Mouse (Mus musculus) left cerebral cortex, adult 9 months (tissue): Measurements from ENCODE around the gene H2-Q2.
"Not testable (repeated sequence)": the region's sequence is repeated elsewhere in the genome, so short reads cannot be mapped to it uniquely, and the experiment has no call there.

Source experiments
- DNase-seq, 2 experiments: peaks; one replicate each; pipeline ENCODE4 v3.0.0; 2022; ENCODE audit warnings: low spot score in 2 of 2

H2-Q2 gene

DNA sequence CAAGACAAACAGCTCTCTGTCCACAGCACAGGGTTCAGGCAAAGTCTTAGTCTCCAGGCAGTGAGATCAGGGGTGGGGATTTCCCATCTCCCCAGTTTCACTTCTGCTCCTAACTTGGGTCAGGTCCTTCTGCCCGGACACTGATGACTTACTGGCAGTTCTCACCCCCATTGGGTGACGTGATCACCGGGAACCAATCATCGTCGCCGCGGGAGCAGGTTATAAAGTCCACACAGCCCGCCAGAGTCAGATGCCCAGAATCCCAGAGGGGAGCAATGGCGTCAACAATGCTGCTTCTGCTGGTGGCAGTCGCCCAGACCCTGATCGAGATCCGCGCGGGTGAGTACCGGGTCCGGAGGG, 37.3 kb downstream of the H2-Q2 start, which contains the start of gene H2-Q4:
Gene H2-Q4 (plus strand): TSS at position 249 of the 360 bp plus-strand sequence.
- peak; percentile 28 to 87 for DNase-seq

DNA sequence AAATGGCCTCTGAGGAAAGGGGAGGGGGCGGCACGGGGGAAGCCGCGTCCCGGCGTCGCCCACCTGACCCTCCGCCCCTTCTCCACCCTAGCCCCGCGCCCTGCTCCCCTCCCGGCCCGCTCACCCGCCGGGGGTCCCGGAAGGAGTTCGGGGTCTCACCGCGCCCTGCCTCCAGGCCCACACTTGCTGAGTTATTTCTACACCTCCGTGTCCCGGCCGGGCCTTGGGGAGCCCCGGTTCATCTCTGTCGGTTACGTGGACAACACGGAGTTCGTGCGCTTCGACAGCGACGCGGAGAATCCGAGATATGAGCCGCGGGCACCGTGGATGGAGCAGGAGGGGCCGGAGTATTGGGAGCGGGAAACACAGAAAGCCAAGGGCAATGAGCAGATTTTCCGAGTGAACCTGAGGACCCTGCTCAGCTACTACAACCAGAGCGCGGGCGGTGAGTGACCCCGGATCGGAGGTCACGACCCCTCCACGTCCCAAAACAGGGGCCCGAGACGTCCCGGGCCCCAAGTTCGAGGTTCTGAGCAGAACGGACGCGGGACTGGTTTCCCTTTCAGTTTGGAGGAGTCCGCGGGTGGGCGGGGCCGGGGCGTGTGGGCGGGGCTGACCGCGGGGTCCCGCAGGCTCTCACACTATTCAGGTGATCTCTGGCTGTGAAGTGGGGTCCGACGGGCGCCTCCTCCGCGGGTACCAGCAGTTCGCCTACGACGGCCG, 37.8 kb downstream of the H2-Q2 start:
- DNase-seq: no peak

DNA sequence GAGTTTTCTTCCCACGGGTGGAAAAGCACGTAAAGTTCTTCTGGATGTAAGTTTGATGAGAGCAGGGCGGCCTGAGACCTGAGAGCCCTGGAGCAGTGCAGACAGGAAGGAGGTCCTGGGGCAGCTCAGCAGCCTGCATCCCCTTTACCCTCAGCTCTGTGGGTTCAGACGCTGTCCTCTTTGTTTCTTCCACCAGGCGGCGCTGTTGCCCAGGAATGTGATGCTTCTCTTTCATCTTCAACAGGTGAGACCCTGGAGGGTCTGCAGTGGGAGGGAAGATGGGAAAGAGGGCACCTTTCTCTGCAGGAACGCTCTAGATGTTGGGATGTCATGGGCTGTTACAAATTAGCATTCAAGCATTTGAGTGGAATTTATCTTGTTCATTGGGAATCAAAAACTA, 47.8 kb downstream of the H2-Q2 start:
- not testable (repeated sequence) for DNase-seq

DNA sequence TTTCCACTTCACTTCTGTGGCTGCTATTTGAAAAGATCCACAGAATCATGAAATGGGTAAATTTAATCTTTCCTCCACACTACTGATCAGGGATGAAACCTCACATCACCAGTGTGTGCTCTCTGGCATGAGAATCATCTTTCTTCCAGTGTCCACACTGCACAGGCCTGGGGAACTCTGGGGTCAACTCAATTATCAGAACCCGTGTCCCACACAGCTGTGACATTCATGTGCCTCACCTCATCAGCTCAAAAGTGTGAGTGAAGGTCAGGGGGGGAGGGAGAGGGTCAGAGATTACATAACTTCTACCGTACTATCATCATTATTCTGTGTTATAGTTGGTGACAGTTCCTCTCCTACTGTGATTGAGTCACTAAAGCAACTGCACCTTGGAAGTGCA, 50.6 kb downstream of the H2-Q2 start:
- not testable (repeated sequence) for DNase-seq

DNA sequence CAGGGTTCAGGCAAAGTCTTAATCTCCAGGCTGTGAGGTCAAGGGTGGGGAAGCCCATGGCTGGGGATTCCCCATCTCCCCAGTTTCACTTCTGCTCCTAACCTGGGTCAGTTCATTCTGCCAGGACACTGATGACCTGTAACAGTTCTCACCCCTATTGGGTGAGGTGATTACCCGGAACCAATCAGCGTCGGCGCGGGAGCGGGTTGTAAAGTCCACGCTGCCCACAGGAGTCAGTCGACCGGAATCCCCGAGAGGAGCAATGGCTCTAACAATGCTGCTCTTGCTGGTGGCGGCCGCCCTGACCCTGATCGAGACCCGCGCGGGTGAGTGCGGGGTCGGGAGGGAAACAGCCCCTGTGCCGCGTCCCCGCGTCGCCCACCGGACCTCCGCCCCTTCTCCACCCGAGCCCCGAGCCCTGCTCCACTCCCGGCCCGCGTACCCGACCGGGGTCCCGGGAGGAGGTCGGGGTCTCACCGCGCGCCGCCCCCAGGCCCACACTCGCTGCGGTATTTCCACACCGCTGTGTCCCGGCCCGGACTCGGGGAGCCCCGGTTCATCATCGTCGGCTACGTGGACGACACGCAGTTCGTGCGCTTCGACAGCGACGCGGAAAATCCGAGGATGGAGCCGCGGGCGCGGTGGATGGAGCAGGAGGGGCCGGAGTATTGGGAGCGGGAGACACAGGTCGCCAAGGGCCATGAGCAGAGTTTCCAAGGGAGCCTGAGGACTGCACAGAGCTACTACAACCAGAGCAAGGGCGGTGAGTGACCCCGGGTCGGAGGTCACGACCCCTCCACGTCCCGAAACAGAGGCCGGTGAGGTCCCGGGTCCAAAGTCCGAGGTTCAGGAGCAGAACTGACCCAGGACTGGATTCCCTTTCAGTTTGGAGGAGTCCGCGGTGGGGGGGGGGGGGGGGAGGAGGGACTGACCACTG, 52.1 kb downstream of the H2-Q2 start:
- not testable (repeated sequence) for DNase-seq
